Mouse (Mus musculus) 416B (cell line): Measurements from ENCODE around the gene 4931406C07Rik.

ENCODE experiments used
- DNase-seq: peaks from one replicate; pipeline ENCODE4 v3.0.0; 2011; ENCODE audit warnings: low read depth

The 4931406C07Rik gene

GRCm38 (mm10) chr9:15306398-15307119 lies at the start of gene 4931406C07Rik:
4931406C07Rik (minus strand) TSS chr9:15306448.
- DNase-seq, result peak; percentile 54

- no peak for DNase-seq
Measured at GRCm38 (mm10) chr9:15349925-15350324, 43.7 kb upstream of the 4931406C07Rik start.

GRCm38 (mm10) chr9:15337776-15338175 lies 31.5 kb upstream of the 4931406C07Rik start:
- no peak for DNase-seq

GRCm38 (mm10) chr9:15318170-15318742 lies 12.0 kb upstream of the 4931406C07Rik start:
- no peak for DNase-seq

- DNase-seq, result peak; percentile 57
Measured at GRCm38 (mm10) chr9:15317223-15318169, 11.2 kb upstream of the 4931406C07Rik start.

- peak; percentile 26 for DNase-seq
Measured at GRCm38 (mm10) chr9:15316296-15316695, 10.0 kb upstream of the 4931406C07Rik start.

GRCm38 (mm10) chr9:15314619-15315018 lies 8.4 kb upstream of the 4931406C07Rik start:
- no peak for DNase-seq

GRCm38 (mm10) chr9:15313633-15314032 lies 7.4 kb upstream of the 4931406C07Rik start:
- peak; percentile 49 for DNase-seq

GRCm38 (mm10) chr9:15312054-15312735 lies 5.9 kb upstream of the 4931406C07Rik start:
- DNase-seq, result peak; percentile 51

- DNase-seq, result no peak
Measured at GRCm38 (mm10) chr9:15310179-15310578, 3.9 kb upstream of the 4931406C07Rik start.

GRCm38 (mm10) chr9:15309425-15309824 lies 3.2 kb upstream of the 4931406C07Rik start:
- peak; percentile 16 for DNase-seq

GRCm38 (mm10) chr9:15308254-15308653 lies 2.0 kb upstream of the 4931406C07Rik start:
- DNase-seq, result peak; percentile 13

- peak; percentile 9 for DNase-seq
Measured at GRCm38 (mm10) chr9:15307257-15307656, 1.0 kb upstream of the 4931406C07Rik start.

GRCm38 (mm10) chr9:15305503-15306397 lies 498 bp downstream of the 4931406C07Rik start, which contains the start of gene Taf1d:
Taf1d (plus strand) TSS chr9:15306214.
- DNase-seq, result peak; percentile 95

- peak; percentile 20 for DNase-seq
Measured at GRCm38 (mm10) chr9:15302881-15303280, 3.4 kb downstream of the 4931406C07Rik start.

GRCm38 (mm10) chr9:15302006-15302405 lies 4.2 kb downstream of the 4931406C07Rik start:
- DNase-seq, result peak; percentile 39

GRCm38 (mm10) chr9:15301399-15301798 lies 4.8 kb downstream of the 4931406C07Rik start:
- DNase-seq, result peak; percentile 86

- peak; percentile 76 for DNase-seq
Measured at GRCm38 (mm10) chr9:15300056-15300455, 6.2 kb downstream of the 4931406C07Rik start.

GRCm38 (mm10) chr9:15298451-15298850 lies 7.8 kb downstream of the 4931406C07Rik start:
- DNase-seq, result no peak

- no peak for DNase-seq
Measured at GRCm38 (mm10) chr9:15297112-15297511, 9.1 kb downstream of the 4931406C07Rik start.

- peak; percentile 99 for DNase-seq
Measured at GRCm38 (mm10) chr9:15289251-15289650, 17.0 kb downstream of the 4931406C07Rik start.
